Mouse (Mus musculus) gastrocnemius, adult 18-20 months (tissue): ENCODE results near the gene Il22. TPM values are rescaled to one million over a fixed set of nuclear protein-coding genes. Genes with fewer than 3 reads are reported as not detected.
"Not testable (repeated sequence)": the region's sequence is repeated elsewhere in the genome, so short reads cannot be mapped to it uniquely, and the experiment has no call there.

Experiments used
- DNase-seq: peaks from one replicate; pipeline ENCODE4 v3.0.0; 2021; ENCODE audit warnings: low spot score
- long read RNA-seq, 2 experiments: library from polyadenylated mRNA; stranded (forward); transcript quantifications; one replicate each; pipeline ENCODE4 v2.0.0; 2021
- total RNA-seq, 2 experiments: library from RNA; stranded (reverse); gene quantifications; 2 replicates each; pipeline ENCODE4 v1.2.3; 2021

Il22 gene
- total RNA-seq: not detected
- long read RNA-seq, experiment 1: 0 reads
- long read RNA-seq, experiment 2: 0 reads

- no peak for DNase-seq
Measured at GRCm38 (mm10) chr10:118204642-118205041, at the start of gene Il22. TSS of gene Il22 (plus strand) at chr10:118204942.

DNA sequence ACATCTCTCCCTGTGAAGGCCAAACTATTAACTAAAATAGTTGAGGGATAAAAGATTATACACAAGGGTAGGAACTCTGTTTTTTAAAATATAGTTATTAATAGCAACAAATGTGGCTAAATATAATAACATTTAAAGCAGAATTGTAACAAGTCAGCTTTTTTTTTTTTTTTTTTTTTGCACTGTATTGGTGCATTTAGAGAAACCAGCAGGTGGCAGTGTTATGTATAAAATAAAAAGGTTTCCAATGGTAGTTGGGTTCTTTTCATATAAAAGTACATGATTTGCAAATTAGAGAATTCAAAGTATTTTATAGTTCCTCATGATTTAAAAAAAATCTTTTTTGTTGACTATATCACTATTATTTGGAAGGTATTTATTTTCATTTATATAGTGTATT is 48.8 kb upstream of the Il22 start:
- DNase-seq: no peak

GRCm38 (mm10) chr10:118161131-118161530 is 43.6 kb upstream of the Il22 start:
- DNase-seq: no peak

DNA sequence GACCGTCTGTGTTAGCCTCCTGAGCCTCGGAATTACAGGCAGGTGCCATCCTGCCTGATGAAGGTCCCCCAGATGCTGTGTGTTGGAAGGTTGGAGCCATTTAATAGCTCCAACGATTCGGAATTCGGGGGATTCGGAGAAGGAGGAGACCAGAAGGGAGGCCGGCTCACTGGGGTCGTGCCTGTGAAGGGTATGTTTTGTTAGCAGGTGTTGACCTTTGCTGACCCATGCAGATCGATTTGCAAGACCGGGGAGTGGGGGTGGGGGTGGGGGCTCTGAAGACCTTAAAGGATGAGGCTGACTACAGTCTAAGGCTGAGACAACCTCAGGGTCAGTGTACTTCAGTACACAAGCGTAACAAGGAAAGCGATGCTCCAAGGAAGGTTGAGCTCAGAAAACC is 35.5 kb upstream of the Il22 start:
- DNase-seq: no peak

DNA sequence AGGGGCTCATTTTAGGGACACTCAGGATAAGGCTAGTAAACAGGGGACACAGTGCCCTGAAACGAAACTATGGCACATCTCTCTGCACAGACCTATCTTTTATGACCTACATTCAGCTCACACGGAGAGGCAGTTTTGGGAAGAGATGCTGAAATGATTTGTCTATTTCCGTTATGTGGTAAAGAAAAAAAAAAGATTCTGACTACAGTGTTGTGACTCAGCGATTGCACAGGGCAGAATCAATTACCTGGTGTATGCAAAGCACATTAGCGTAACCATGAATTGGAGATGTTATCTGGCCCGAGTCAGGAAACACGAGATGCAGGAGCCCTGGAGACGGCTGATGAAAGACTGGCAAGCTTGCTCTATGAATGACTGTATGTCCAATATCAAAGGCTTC is 32.3 kb upstream of the Il22 start:
- DNase-seq: no peak

DNA sequence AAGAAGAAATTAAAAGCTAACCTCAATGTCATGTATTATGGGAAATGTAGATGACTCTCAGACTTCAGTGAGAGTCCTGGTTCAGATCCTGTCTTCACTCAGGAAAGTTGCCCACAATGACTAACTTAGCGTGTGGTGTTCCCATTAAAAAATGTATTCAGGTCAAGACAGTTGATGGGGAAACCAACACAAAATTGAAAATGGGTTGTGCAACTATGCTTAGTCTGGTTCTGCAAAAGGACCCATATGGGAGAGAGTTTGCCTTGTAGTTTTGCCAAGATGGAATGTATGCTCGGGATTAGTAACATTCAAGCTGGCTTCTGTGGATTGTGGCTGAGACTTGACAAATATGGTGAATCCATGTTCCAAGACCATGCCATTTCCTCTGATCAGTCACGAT is 31.9 kb upstream of the Il22 start:
- DNase-seq: no peak

- not testable (repeated sequence) for DNase-seq
Measured at GRCm38 (mm10) chr10:118175542-118175941, 29.2 kb upstream of the Il22 start.

DNA sequence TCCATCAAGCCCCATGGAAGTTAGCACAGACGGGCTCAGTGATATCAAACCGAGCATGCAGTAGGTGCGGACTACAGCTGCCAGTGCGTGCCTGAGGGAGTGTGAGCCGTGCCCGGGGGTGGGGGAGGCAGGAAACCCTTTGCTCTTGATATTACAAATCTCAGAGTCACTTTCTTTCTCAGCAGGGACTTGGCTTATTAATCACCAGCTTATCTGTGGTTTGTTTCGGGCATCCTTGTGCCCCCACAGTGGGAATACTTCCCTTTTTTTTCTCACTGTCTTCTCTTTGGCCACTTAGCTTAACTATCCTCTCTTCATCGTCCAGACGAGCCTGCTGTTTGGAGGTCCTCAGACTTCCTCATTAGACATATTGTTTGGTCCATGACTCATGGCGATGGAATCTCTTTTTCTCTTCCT is 26.0 kb upstream of the Il22 start:
- DNase-seq: no peak

GRCm38 (mm10) chr10:118179265-118179664 is 25.5 kb upstream of the Il22 start:
- DNase-seq: no peak

DNA sequence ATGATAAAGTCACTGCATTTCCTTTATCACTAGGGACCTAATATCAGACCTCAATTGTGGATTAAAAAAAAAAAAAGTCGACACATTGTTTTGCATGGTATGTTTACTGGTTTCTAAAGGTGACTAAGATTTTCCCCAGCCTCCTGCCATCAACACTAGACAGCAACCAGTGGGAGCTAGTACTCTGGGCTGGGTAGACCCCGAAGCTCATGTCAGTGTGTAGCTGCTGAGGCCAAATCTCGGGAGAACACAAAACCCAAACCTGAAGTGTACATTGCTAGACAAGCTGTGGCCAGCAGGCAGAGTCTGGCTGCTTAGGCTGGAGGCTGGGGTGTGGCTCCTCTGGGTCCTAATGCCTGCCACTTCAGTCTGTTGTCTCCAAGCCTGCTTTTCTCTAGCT is 9.6 kb upstream of the Il22 start:
- DNase-seq: not testable (repeated sequence)

GRCm38 (mm10) chr10:118215719-118216393 is 11.1 kb downstream of the Il22 start:
- DNase-seq: not testable (repeated sequence)

- not testable (repeated sequence) for DNase-seq
Measured at GRCm38 (mm10) chr10:118227629-118228028, 22.9 kb downstream of the Il22 start.

- not testable (repeated sequence) for DNase-seq
Measured at GRCm38 (mm10) chr10:118232607-118233006, 27.9 kb downstream of the Il22 start.

GRCm38 (mm10) chr10:118240680-118241079 is 35.9 kb downstream of the Il22 start, which contains the start of gene Gm32717:
TSS of gene Gm32717 (minus strand) at chr10:118240780.
- not testable (repeated sequence) for DNase-seq

DNA sequence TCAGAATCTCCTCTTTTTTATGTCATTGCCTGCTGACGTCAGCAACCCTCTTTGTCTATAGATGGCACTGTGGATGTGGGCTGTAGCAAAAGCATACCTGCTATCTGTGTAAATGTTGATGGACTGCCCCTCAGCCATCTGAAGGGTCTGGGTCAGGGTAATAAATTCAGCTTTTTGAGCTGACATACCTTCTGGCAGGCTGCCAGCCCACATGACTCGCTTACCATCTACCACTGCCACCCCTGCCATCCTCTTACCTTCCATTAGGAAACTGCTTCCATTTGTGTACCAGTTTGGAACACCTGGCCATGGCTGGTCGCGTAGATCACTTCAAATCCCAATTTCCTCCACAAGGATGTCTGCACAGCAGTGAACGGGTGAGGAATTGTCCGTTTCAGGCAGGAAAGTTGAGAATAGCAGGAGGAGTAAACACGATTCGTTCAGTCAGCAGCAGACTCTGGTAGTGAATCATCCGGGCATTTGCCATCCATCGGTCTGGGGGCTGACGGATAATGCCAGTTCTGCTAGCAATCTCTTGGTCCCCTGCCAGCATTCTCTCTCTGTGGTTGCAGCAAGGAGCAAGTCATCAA is 44.4 kb downstream of the Il22 start:
- not testable (repeated sequence) for DNase-seq

DNA sequence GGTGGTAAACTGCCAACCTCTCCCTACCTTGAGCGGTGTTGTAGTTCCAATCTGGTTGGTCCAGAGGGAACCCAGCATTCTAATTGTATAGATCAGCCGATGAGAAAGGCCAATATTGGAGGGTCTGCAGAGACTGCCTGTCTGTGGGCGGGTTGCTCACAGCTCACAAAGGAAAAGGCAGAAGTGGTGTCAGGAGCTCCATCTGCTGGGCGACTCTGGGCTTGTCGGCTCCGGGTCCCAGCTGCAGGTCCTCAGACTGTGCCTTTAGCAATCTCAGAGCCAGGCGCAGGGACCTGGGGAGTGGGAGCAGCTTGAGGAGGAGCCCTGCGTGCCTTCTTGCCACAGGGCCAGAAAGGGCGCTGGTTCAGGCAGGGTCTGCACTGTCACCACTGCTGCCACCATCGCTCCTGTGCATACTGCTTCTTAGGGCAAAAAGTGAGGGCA is 46.1 kb downstream of the Il22 start:
- DNase-seq: no peak

DNA sequence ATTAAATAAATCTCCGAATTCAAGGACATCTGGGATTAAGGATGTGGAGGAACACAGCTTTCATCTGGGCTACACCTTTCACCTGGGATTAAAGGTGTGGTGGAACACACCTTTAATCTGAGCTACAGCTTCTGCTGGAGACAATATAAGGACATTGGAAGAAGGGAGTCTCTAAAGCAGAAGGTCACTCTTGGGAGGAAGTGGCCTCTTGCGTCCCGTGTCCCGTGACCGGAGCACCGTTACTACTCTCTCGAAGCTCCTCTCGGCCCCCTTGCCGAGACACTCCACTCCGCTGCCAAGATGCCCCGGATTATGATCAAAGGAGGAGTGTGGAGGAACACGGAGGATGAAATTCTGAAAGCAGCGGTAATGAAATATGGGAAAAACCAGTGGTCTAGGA is 53.6 kb downstream of the Il22 start, which contains the start of gene Gm32802:
Gm32802 (plus strand) TSS at position 301 of the 400 bp plus-strand sequence.
- DNase-seq: not testable (repeated sequence)

Other genes starting within 250 kb of the Il22 start
- 1 to 10 TPM; 2.1 to 2.8 TPM for gene Mdm1, start 63.1 kb upstream of the Il22 start, total RNA-seq
- under 1 TPM; 0.39 to 0.43 TPM for gene Gm32717, start 35.8 kb downstream of the Il22 start, total RNA-seq
- gene Gm32802, start 53.7 kb downstream of the Il22 start, total RNA-seq: under 1 TPM; 0.39 to 0.43 TPM
- not detected for gene Iltifb, start 90.1 kb downstream of the Il22 start, total RNA-seq
- not detected for gene Gm9040, start 122.0 kb downstream of the Il22 start, total RNA-seq
- not detected for gene Gm9044, start 127.5 kb downstream of the Il22 start, total RNA-seq
- not detected for gene Gm9045, start 132.9 kb downstream of the Il22 start, total RNA-seq
- not detected for gene Gm9046, start 138.3 kb downstream of the Il22 start, total RNA-seq
- gene Gm9048, start 143.7 kb downstream of the Il22 start, total RNA-seq: not detected
- not detected for gene Gm9049, start 149.2 kb downstream of the Il22 start, total RNA-seq
- gene Ifng, start 236.1 kb downstream of the Il22 start, total RNA-seq: not detected